Mouse (Mus musculus) cerebellum, adult 2 months (tissue): ENCODE data around the gene H2afy.

ENCODE experiments used
- CTCF ChIP-seq: fragments of 200-500 bp; IDR thresholded peaks from 2 replicates; pipeline ENCODE4 v1.5.1; 2011; ENCODE audit warnings: low read depth, mild to moderate bottlenecking, control low read depth, low read length, moderate library complexity, borderline replicate concordance; ENCODE audit not compliant: insufficient read depth
- POLR2A ChIP-seq: fragments of 200-500 bp; IDR thresholded peaks from 2 replicates; pipeline ENCODE4 v1.6.1; 2011; ENCODE audit warnings: low read length, control low read depth, borderline replicate concordance; ENCODE audit not compliant: insufficient read depth

DNA sequence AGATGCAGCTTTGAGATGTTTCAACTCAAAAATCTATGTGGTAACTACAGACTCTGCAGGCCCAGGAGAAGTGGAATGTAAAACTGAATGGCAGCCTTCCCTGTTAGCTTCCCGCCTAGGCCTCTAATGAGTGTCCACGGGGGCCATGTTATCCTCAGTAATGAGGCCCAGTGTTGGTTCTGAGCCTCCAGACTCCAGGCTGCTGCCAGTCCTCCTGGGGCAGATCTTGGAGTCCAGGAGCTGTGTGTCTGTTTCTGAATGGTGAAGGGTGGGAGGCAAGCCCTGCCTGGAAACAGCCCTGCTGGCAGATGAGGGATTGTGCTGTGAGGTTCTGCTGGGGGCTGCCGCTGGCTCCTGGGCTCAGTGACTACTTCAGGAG is 32.2 kb upstream of the H2afy start:
- TF ChIP-seq POLR2A (no peak), CTCF (no peak)
